Comparison of ENCODE assay signal across 8 mouse cellular contexts in the genomic region with DNA sequence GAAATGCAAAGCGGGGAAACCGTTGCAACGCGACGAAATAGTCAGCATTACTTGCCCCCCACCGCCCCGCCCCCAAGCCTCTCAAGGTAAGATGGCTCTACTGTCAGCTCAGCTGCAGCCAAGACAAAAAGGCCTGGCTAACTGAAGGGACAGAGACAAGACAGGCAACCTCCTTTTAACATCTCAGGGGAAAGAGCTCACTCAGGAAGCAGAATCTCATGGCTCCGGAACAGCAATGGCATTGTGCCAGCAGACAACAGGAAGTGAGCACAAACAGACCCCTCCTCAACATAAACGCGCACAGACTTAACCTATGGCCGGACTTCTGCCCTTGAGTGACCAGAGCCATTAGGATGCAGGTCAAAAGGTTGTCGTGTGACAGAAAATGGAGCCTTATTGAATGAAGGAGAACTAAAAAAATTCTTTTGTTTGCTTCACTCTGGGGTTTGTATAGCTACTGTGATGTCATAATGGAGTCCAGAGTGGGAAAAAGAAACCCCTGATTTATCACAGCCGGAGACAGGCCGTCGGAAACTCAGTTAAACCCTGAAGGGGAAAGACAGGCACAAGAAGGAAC.
DNase-seq lines count a peak whose midpoint lies in the region; ATAC-seq and TF ChIP-seq lines count a peak whose summit lies in the region.

No protein-coding gene starts in this region.

- H3K36me3 ChIP-seq in lung, postnatal 0 days (ENCODE audit: insufficient read depth, low read length), result no peaks in the 10 kb centered on the region
- no peaks in the 10 kb centered on the region for H3K36me3 ChIP-seq in forebrain, embryonic 14.5 days (ENCODE audit: control insufficient read depth, insufficient read depth, low read length)
- H3K36me3 ChIP-seq in midbrain, embryonic 16.5 days (ENCODE audit: control insufficient read depth, insufficient read depth, low read length), result no peaks in the 10 kb centered on the region

- no peaks in the 10 kb centered on the region for H3K9me3 ChIP-seq in lung, postnatal 0 days (ENCODE audit: low read length)
- no peaks in the 10 kb centered on the region for H3K9me3 ChIP-seq in forebrain, embryonic 14.5 days (replicated peaks; ENCODE audit: control insufficient read depth, low read length)
- no peaks in the 10 kb centered on the region for H3K9me3 ChIP-seq in midbrain, embryonic 16.5 days (replicated peaks; ENCODE audit: control insufficient read depth, low read length, poor library complexity, severe bottlenecking)

- peak overlapping the region; percentile 46 for H3K4me2 ChIP-seq in lung, postnatal 0 days (replicated peaks; ENCODE audit: low read depth, low read length)
- H3K4me2 ChIP-seq in forebrain, embryonic 14.5 days (ENCODE audit: low read length), result peak overlapping the region; percentile 51
- peak overlapping the region; percentile 54 for H3K4me2 ChIP-seq in midbrain, embryonic 16.5 days (ENCODE audit: low read length)

- H3K27ac ChIP-seq in lung, postnatal 0 days (ENCODE audit: low read length), result no peak overlapping the region
- H3K27ac ChIP-seq in forebrain, embryonic 14.5 days (ENCODE audit: low read depth, low read length), result no peak overlapping the region
- no peak overlapping the region; the same call in 1 of the 2 replicates for H3K27ac ChIP-seq in midbrain, embryonic 16.5 days (ENCODE audit: low read length)

- TF ChIP-seq EP300 in lung, postnatal 0 days (IDR thresholded peaks at IDR 0.05), result 0 out of 2 replicates have a peak, but pooled peaks have one; percentile 20

- no peak for TF ChIP-seq CTCF in lung, postnatal 0 days (IDR thresholded peaks at IDR 0.05)

- H3K4me1 ChIP-seq in lung, postnatal 0 days (ENCODE audit: insufficient read depth, low read depth, low read length), result peaks cover 7% of the 10 kb centered on the region
- H3K4me1 ChIP-seq in forebrain, embryonic 14.5 days (ENCODE audit: control insufficient read depth, insufficient read depth, low read length), result peaks cover 26% of the 10 kb centered on the region
- H3K4me1 ChIP-seq in midbrain, embryonic 16.5 days (ENCODE audit: control insufficient read depth, insufficient read depth, low read length), result peaks cover 26% of the 10 kb centered on the region

- peak; percentile 15; the same call in 1 of the 2 replicates for ATAC-seq in lung, postnatal 0 days
- peak; percentile 19 for ATAC-seq in forebrain, embryonic 14.5 days
- ATAC-seq in midbrain, embryonic 16.5 days, result peak; percentile 16; the same call in 1 of the 2 replicates

- H3K4me3 ChIP-seq in lung, postnatal 0 days (ENCODE audit: low read depth, low read length), result peak overlapping the region; percentile 3; the same call in 1 of the 2 replicates
- peak overlapping the region; percentile 6; the same call in 1 of the 2 replicates for H3K4me3 ChIP-seq in forebrain, embryonic 14.5 days (ENCODE audit: low read depth, low read length)
- H3K4me3 ChIP-seq in midbrain, embryonic 16.5 days (ENCODE audit: low read depth, low read length), result peak overlapping the region; percentile 17

- WGBS in lung, postnatal 0 days, result 17% methylated on average over 15 of the region's 15 CpGs
- WGBS in forebrain, embryonic 14.5 days, result 15% methylated on average over 15 of the region's 15 CpGs
- WGBS in midbrain, embryonic 16.5 days, result 8% methylated on average over 15 of the region's 15 CpGs

- H3K9ac ChIP-seq in lung, postnatal 0 days (replicated peaks; ENCODE audit: low read depth), result no peak overlapping the region
- peak overlapping the region; percentile 43; the same call in 1 of the 2 replicates for H3K9ac ChIP-seq in forebrain, embryonic 14.5 days (ENCODE audit: low read length)
- peak overlapping the region; percentile 51 for H3K9ac ChIP-seq in midbrain, embryonic 16.5 days (ENCODE audit: low read depth, low read length)

- no peaks in the 10 kb centered on the region for H3K27me3 ChIP-seq in lung, postnatal 0 days (replicated peaks; ENCODE audit: insufficient read depth, low read length)
- H3K27me3 ChIP-seq in forebrain, embryonic 14.5 days (replicated peaks; ENCODE audit: control insufficient read depth, insufficient read depth, low read length), result no peaks in the 10 kb centered on the region
- no peaks in the 10 kb centered on the region; the same call in 1 of the 2 replicates for H3K27me3 ChIP-seq in midbrain, embryonic 16.5 days (ENCODE audit: control insufficient read depth, insufficient read depth, low read depth, low read length)

- peak; percentile 44 for DNase-seq in lung, postnatal 0 days (ENCODE audit: low spot score)
- DNase-seq in lung, postnatal 25 days (ENCODE audit: low spot score), result no peak
- DNase-seq in forebrain, embryonic 14.5 days (ENCODE audit: low spot score), result peak; percentile 79
- peak; percentile 65 for DNase-seq in kidney, postnatal 14 days
- no peak for DNase-seq in ovary, adult 18-20 months (ENCODE audit: low spot score)
- DNase-seq in left cerebral cortex, adult 18-20 months (ENCODE audit: low spot score in 2 of 2), result no peak
- no peak for DNase-seq in layer of hippocampus, postnatal 25 days (ENCODE audit: extremely low spot score in 1 of 2, low spot score in 1 of 2)

Comparison
In these comparisons a context has a peak if more than half of its experiments do, and no peak if none do; other contexts are left out.
1. DNase-seq: peak in lung, postnatal 0 days (single experiment), forebrain, embryonic 14.5 days (single experiment) and kidney, postnatal 14 days (single experiment); none in lung, postnatal 25 days (single experiment), ovary, adult 18-20 months (single experiment), left cerebral cortex, adult 18-20 months (0 of 2) and layer of hippocampus, postnatal 25 days (0 of 2).
2. Peak in every context shown above with its lines, with median percentiles within 50 percentile points of each other: ATAC-seq, H3K4me2 ChIP-seq and H3K4me3 ChIP-seq.